8 mouse cellular contexts compared by ENCODE assay signal in genomic region chr9:78646008-78646777, GRCm38 (mm10). TPM values are rescaled to one million over a fixed set of nuclear protein-coding genes. Genes with fewer than 3 reads are reported as not detected.
DNase-seq lines count a peak whose midpoint lies in the region; ATAC-seq and TF ChIP-seq lines count a peak whose summit lies in the region.

No protein-coding gene starts in this region.

- in situ Hi-C loops in ES-E14 (cut with MboI; ENCODE audit: low sequenced_read_pairs in 2 of 2, unreplicated experiment in 2 of 2): no loop called here

- H3K36me3 ChIP-seq in kidney, embryonic 16.5 days (ENCODE audit: insufficient read depth, low read length): no peaks in the 10 kb centered on the region
- no peaks in the 10 kb centered on the region for H3K36me3 ChIP-seq in ES-E14 (ENCODE audit: control insufficient read depth, insufficient read depth, low read length, poor library complexity, severe bottlenecking)
- H3K36me3 ChIP-seq in forebrain, embryonic 12.5 days (replicated peaks): no peaks in the 10 kb centered on the region
- H3K36me3 ChIP-seq in midbrain, embryonic 15.5 days (replicated peaks): no peaks in the 10 kb centered on the region

- no peaks in the 10 kb centered on the region for H3K27me3 ChIP-seq in kidney, embryonic 16.5 days (ENCODE audit: insufficient read depth, low read length)
- H3K27me3 ChIP-seq in forebrain, embryonic 12.5 days: no peaks in the 10 kb centered on the region
- no peaks in the 10 kb centered on the region for H3K27me3 ChIP-seq in midbrain, embryonic 15.5 days (replicated peaks)

- H3K9ac ChIP-seq in kidney, embryonic 16.5 days (replicated peaks; ENCODE audit: low read length): no peak overlapping the region
- no peak overlapping the region for H3K9ac ChIP-seq in ES-E14 (ENCODE audit: insufficient read depth, low read depth, low read length, poor library complexity, severe bottlenecking)
- H3K9ac ChIP-seq in forebrain, embryonic 12.5 days: no peak overlapping the region
- no peak overlapping the region for H3K9ac ChIP-seq in midbrain, embryonic 15.5 days

- H3K27ac ChIP-seq in kidney, embryonic 16.5 days (ENCODE audit: low read length): no peak overlapping the region
- H3K27ac ChIP-seq in ES-E14 (ENCODE audit: insufficient read depth, low read depth, low read length, poor library complexity, severe bottlenecking): no peak overlapping the region
- no peak overlapping the region for H3K27ac ChIP-seq in forebrain, embryonic 12.5 days
- no peak overlapping the region for H3K27ac ChIP-seq in midbrain, embryonic 15.5 days

- TF ChIP-seq CTCF in brain, embryonic 14.5 days (IDR thresholded peaks at IDR 0.05; ENCODE audit: borderline replicate concordance, extremely low read depth, insufficient read depth, insufficient read length): peak; percentile 74; the same call in 1 of the 2 replicates

- DNase-seq in kidney, adult 9 months: peak; percentile 37
- DNase-seq in ES-E14 (ENCODE audit: low read depth, low spot score): peak; percentile 58
- DNase-seq in brain, embryonic 14.5 days (ENCODE audit: low read depth): peak; percentile 75
- DNase-seq in layer of hippocampus, postnatal 10 days (ENCODE audit: low spot score in 2 of 2): peak; percentile 70 to 73

- TF ChIP-seq POLR2A in brain, embryonic 14.5 days (IDR thresholded peaks at IDR 0.05; ENCODE audit: borderline replicate concordance, extremely low read depth, insufficient read depth, insufficient read length, poor library complexity, severe bottlenecking): no peak

- WGBS in kidney, embryonic 16.5 days: 52% methylated on average over 6 of the region's 6 CpGs
- WGBS in forebrain, embryonic 12.5 days: 48% methylated on average over 6 of the region's 6 CpGs
- WGBS in midbrain, embryonic 15.5 days: 46% methylated on average over 6 of the region's 6 CpGs

- no peak for ATAC-seq in kidney, embryonic 16.5 days (ENCODE audit: low FRiP score, low TSS enrichment)
- ATAC-seq in forebrain, embryonic 12.5 days (ENCODE audit: low FRiP score): peak; percentile 57; the same call in 1 of the 2 replicates
- ATAC-seq in midbrain, embryonic 15.5 days (replicated peaks): peak; percentile 70; the same call in 1 of the 2 replicates
- ATAC-seq in granulocyte monocyte progenitor cell, adult 5-6 weeks (replicated peaks; ENCODE audit: poor library complexity, severe bottlenecking): no peak; the same call in 1 of the 2 replicates

- H3K4me1 ChIP-seq in kidney, embryonic 16.5 days (ENCODE audit: insufficient read depth, low read length): no peaks in the 10 kb centered on the region
- no peaks in the 10 kb centered on the region for H3K4me1 ChIP-seq in ES-E14 (ENCODE audit: control insufficient read depth in 2 of 2, insufficient read depth in 2 of 2, low read length in 2 of 2, poor library complexity in 1 of 2)
- no peaks in the 10 kb centered on the region for H3K4me1 ChIP-seq in forebrain, embryonic 12.5 days
- H3K4me1 ChIP-seq in midbrain, embryonic 15.5 days: no peaks in the 10 kb centered on the region

- H3K9me3 ChIP-seq in kidney, embryonic 16.5 days (ENCODE audit: low read length): no peaks in the 10 kb centered on the region
- no peaks in the 10 kb centered on the region for H3K9me3 ChIP-seq in ES-E14 (ENCODE audit: control insufficient read depth, insufficient read depth, low read depth, low read length)
- no peaks in the 10 kb centered on the region for H3K9me3 ChIP-seq in forebrain, embryonic 12.5 days
- H3K9me3 ChIP-seq in midbrain, embryonic 15.5 days: no peaks in the 10 kb centered on the region

- H3K4me3 ChIP-seq in kidney, embryonic 16.5 days (ENCODE audit: low read length): no peak overlapping the region
- H3K4me3 ChIP-seq in ES-E14 (ENCODE audit: insufficient read depth in 1 of 2, low read depth in 1 of 2, low read length in 2 of 2, poor library complexity in 1 of 2, severe bottlenecking in 1 of 2): no peak overlapping the region
- no peak overlapping the region for H3K4me3 ChIP-seq in forebrain, embryonic 12.5 days (replicated peaks)
- H3K4me3 ChIP-seq in midbrain, embryonic 15.5 days: no peak overlapping the region

- no peak overlapping the region for H3K4me2 ChIP-seq in kidney, embryonic 16.5 days (replicated peaks; ENCODE audit: low read depth, low read length)
- H3K4me2 ChIP-seq in forebrain, embryonic 12.5 days: no peak overlapping the region
- no peak overlapping the region for H3K4me2 ChIP-seq in midbrain, embryonic 15.5 days

TF ChIP-seq in ES-E14, 5 proteins besides CTCF, POLR2A, EP300 and RAD21:
- TF ChIP-seq ZC3H11A (IDR thresholded peaks at IDR 0.05; ENCODE audit: borderline replicate concordance, low read depth, low read length): peak; percentile 57; the same call in 1 of the 2 replicates
- no peak for TF ChIP-seq ZNF384 (IDR thresholded peaks at IDR 0.05; ENCODE audit: low read depth, low read length)
- no peak for TF ChIP-seq CHD2 (IDR thresholded peaks at IDR 0.05; ENCODE audit: low read depth, low read length)

RNA-seq across cellular contexts. Expression of gene Cd109, which starts 30.8 kb away (rescaled TPM):
- 6.1 and 6.9 TPM in 2 replicates for polyA plus RNA-seq in kidney, embryonic 16.5 days (2015; fragmentation: Nextera tagmentation; extraction: Ambion mirVana)
- total RNA-seq in ES-E14 (2012; rRNA removed): 6.4 and 7.3 TPM in 2 replicates
- 1.3 and 2.0 TPM in 2 replicates for polyA plus RNA-seq in brain, embryonic 14.5 days (2012; rRNA removed)
- 3.6 and 4.1 TPM in 2 replicates for polyA plus RNA-seq in forebrain, embryonic 12.5 days (2016; fragmentation: Nextera tagmentation; extraction: Ambion mirVana)
- total RNA-seq in layer of hippocampus, postnatal 10 days (2021): 1 to 10 TPM; 5.2 to 5.3 TPM
- polyA plus RNA-seq in midbrain, embryonic 15.5 days (2015; fragmentation: Nextera tagmentation; extraction: Ambion mirVana): 0.92 and 1.1 TPM in 2 replicates
- not detected in 2 replicates for total RNA-seq in granulocyte monocyte progenitor cell, adult 5-6 weeks (2014; fragmentation: Nextera tagmentation)
- total RNA-seq in granulocyte monocyte progenitor cell, adult 5-6 weeks (2017): not detected in 2 replicates

RNA-seq across cellular contexts. Expression of gene Slc17a5, which starts 58.4 kb away (rescaled TPM):
- polyA plus RNA-seq in kidney, embryonic 16.5 days (2015; fragmentation: Nextera tagmentation; extraction: Ambion mirVana): 18.9 and 19.1 TPM in 2 replicates
- 7.6 and 10.0 TPM in 2 replicates for total RNA-seq in ES-E14 (2012; rRNA removed)
- polyA plus RNA-seq in brain, embryonic 14.5 days (2012; rRNA removed): 9.3 and 11.5 TPM in 2 replicates
- 13.5 and 13.7 TPM in 2 replicates for polyA plus RNA-seq in forebrain, embryonic 12.5 days (2016; fragmentation: Nextera tagmentation; extraction: Ambion mirVana)
- total RNA-seq in layer of hippocampus, postnatal 10 days (2021): 10 to 100 TPM; 13.4 to 16.2 TPM
- 17.8 and 18.6 TPM in 2 replicates for polyA plus RNA-seq in midbrain, embryonic 15.5 days (2015; fragmentation: Nextera tagmentation; extraction: Ambion mirVana)
- total RNA-seq in granulocyte monocyte progenitor cell, adult 5-6 weeks (2014; fragmentation: Nextera tagmentation): 5.5 and 11.3 TPM in 2 replicates
- total RNA-seq in granulocyte monocyte progenitor cell, adult 5-6 weeks (2017): 8.9 and 11.5 TPM in 2 replicates

Comparison
In these comparisons a context has a peak if more than half of its experiments do, and no peak if none do; other contexts are left out.
1. ATAC-seq: peak in forebrain, embryonic 12.5 days (single experiment) and midbrain, embryonic 15.5 days (single experiment); none in kidney, embryonic 16.5 days (single experiment) and granulocyte monocyte progenitor cell, adult 5-6 weeks (single experiment).
2. Peak in every context shown above with its lines, with median percentiles within 50 percentile points of each other: DNase-seq.